Mouse (Mus musculus) midbrain, postnatal 0 days (tissue): ENCODE data around the gene Gdpd5. TPM values are rescaled to one million over a fixed set of nuclear protein-coding genes. Genes with fewer than 3 reads are reported as not detected.

ENCODE experiments used
- ATAC-seq: fragments of 200-750 bp; cut with Nextera tagmentation; 2 replicates; pipeline ENCODE4 v1.8.0; 2017; ENCODE audit warnings: moderate number of reproducible peaks, mild to moderate bottlenecking, moderate TSS enrichment, moderate library complexity; ENCODE audit not compliant: low FRiP score
- DNase-seq: peaks from one replicate; pipeline ENCODE4 v3.0.0-alpha.2; 2015; ENCODE audit warnings: low spot score
- H3K27ac ChIP-seq: fragments of 300-500 bp; sonication (generic); 2 replicates; pipeline ENCODE4 v1.5.1; 2014; ENCODE audit warnings: low read depth, mild to moderate bottlenecking, low read length, mixed read lengths
- H3K27me3 ChIP-seq: fragments of 300-500 bp; sonication (generic); 2 replicates; pipeline ENCODE4 v1.6.1; 2014; ENCODE audit warnings: low read length, control low read depth, mixed read lengths; ENCODE audit not compliant: insufficient read depth
- H3K36me3 ChIP-seq: fragments of 300-500 bp; sonication (generic); 2 replicates; pipeline ENCODE4 v1.6.1; 2014; ENCODE audit warnings: low read length, control low read depth, mixed read lengths; ENCODE audit not compliant: insufficient read depth
- H3K4me1 ChIP-seq: fragments of 300-500 bp; sonication (generic); 2 replicates; pipeline ENCODE4 v1.6.1; 2014; ENCODE audit warnings: mild to moderate bottlenecking, control low read depth, antibody characterized with exemption, low read length, mixed read lengths; ENCODE audit not compliant: insufficient read depth
- H3K4me2 ChIP-seq: fragments of 300-500 bp; sonication (generic); 2 replicates; pipeline ENCODE4 v1.6.1; 2014; ENCODE audit warnings: low read depth, mild to moderate bottlenecking, low read length, mixed read lengths; ENCODE audit not compliant: poor library complexity, severe bottlenecking
- H3K4me3 ChIP-seq: fragments of 300-500 bp; sonication (generic); 2 replicates; pipeline ENCODE4 v1.5.1; 2014; ENCODE audit warnings: low read depth, mild to moderate bottlenecking, low read length, moderate library complexity
- H3K9ac ChIP-seq: fragments of 300-500 bp; sonication (generic); replicated peaks from 2 replicates; pipeline ENCODE4 v1.6.1; 2014; ENCODE audit warnings: mild to moderate bottlenecking, low read length, moderate library complexity, mixed read lengths; ENCODE audit not compliant: poor library complexity, severe bottlenecking
- H3K9me3 ChIP-seq: fragments of 300-500 bp; sonication (generic); 2 replicates; pipeline ENCODE4 v1.6.1; 2016; ENCODE audit warnings: low read length, control low read depth
- CTCF ChIP-seq: IDR thresholded peaks from 2 replicates; pipeline ENCODE4 v1.5.1; 2016; ENCODE audit warnings: antibody characterized with exemption, mild to moderate bottlenecking
- WGBS: fragments of 180-500 bp; shearing (Covaris S2); extraction: QIAGEN DNeasy Blood & Tissue Kit; methylation state at CpG from one replicate; pipeline ENCODE4 v1.1.7; 2014; 5-methylcytosine and 5-hydroxymethylcytosine counted together
- polyA plus RNA-seq: library from polyadenylated mRNA; unstranded; fragments of >200 nt; fragmentation: Nextera tagmentation; extraction: Ambion mirVana; gene quantifications from 2 replicates; pipeline ENCODE4 v1.2.1, GENCODE M21; 2015
- total RNA-seq: library from RNA; depleted of rRNA; stranded (reverse); fragments of >200 nt; gene quantifications from 2 replicates; pipeline ENCODE4 v1.2.3, GENCODE M21; 2014

The Gdpd5 gene
- total and polyA plus RNA-seq, 2 experiments from 2014 or later: 25.9 to 44.6 TPM

- no peaks in the 10 kb centered on the region for H3K9me3 ChIP-seq
- H3K27ac ChIP-seq: peak overlapping the region; percentile 13; the same call in 1 of the 2 replicates
- H3K9ac ChIP-seq: no peak overlapping the region
- DNase-seq: no peak
- peak overlapping the region; percentile 58 for H3K4me3 ChIP-seq
- peak; percentile 22; the same call in 1 of the 2 replicates for ATAC-seq
- H3K4me2 ChIP-seq: peak overlapping the region; percentile 29
- H3K36me3 ChIP-seq: peaks cover 31% of the 10 kb centered on the region
- TF ChIP-seq CTCF: no peak
- peaks cover 7% of the 10 kb centered on the region for H3K4me1 ChIP-seq
- WGBS: 44% methylated on average over 8 of the region's 8 CpGs
- no peaks in the 10 kb centered on the region; the same call in 1 of the 2 replicates for H3K27me3 ChIP-seq
These were observed 102.7 kb downstream of the Gdpd5 start for GRCm38 (mm10) chr7:99483924-99484319.

DNA sequence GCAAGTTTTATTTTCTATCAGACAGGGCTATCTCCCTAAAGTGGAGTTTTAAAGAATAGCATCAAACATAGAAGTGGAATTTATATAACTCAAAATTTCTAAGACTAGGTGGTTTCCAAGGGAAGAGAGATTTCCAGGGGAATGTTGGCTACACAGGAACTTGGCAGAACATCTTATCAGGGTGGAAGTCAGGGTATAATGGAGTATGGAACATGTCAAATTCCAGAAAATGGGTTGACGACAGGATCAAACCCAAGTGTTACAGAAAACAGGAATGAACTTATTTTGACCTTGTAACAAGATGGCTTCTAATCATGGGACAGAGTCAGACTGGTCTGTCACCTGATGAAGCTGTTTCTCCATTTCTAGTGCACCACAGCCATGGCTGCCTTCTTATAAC lies 103.5 kb downstream of the Gdpd5 start:
- 75% methylated on average over 1 of the region's 1 CpGs for WGBS
- H3K4me3 ChIP-seq: no peak overlapping the region
- H3K27me3 ChIP-seq: no peaks in the 10 kb centered on the region; the same call in 1 of the 2 replicates
- no peak overlapping the region for H3K27ac ChIP-seq
- no peak for TF ChIP-seq CTCF
- peaks cover 23% of the 10 kb centered on the region; the same call in 1 of the 2 replicates for H3K36me3 ChIP-seq
- ATAC-seq: no peak
- H3K9ac ChIP-seq: no peak overlapping the region
- H3K4me2 ChIP-seq: no peak overlapping the region
- H3K4me1 ChIP-seq: peaks cover 7% of the 10 kb centered on the region
- no peak for DNase-seq
- H3K9me3 ChIP-seq: no peaks in the 10 kb centered on the region

- Histone ChIP-seq H3K27ac (no peak overlapping the region), H3K4me2 (no peak overlapping the region), H3K9ac (no peak overlapping the region), H3K9me3 (no peaks in the 10 kb centered on the region), H3K4me3 (no peak overlapping the region), H3K4me1 (no peaks in the 10 kb centered on the region), H3K27me3 (no peaks in the 10 kb centered on the region; the same call in 1 of the 2 replicates), H3K36me3 (no peaks in the 10 kb centered on the region)
- TF ChIP-seq CTCF: no peak
- DNase-seq (no peak), ATAC-seq (no peak)
- 65% methylated on average over 5 of the region's 5 CpGs for WGBS
These were observed 108.5 kb downstream of the Gdpd5 start for GRCm38 (mm10) chr7:99489708-99490107.

- H3K27me3 ChIP-seq: no peaks in the 10 kb centered on the region
- H3K27ac ChIP-seq: no peak overlapping the region
- H3K4me3 ChIP-seq: no peak overlapping the region
- WGBS: 48% methylated on average over 1 of the region's 1 CpGs
- H3K4me1 ChIP-seq: no peaks in the 10 kb centered on the region
- H3K9ac ChIP-seq: no peak overlapping the region
- H3K9me3 ChIP-seq: no peaks in the 10 kb centered on the region
- DNase-seq (peak; percentile 57), ATAC-seq (no peak)
- no peaks in the 10 kb centered on the region for H3K36me3 ChIP-seq
- TF ChIP-seq CTCF: no peak
- H3K4me2 ChIP-seq: no peak overlapping the region
These were observed 117.9 kb downstream of the Gdpd5 start for GRCm38 (mm10) chr7:99499128-99499527.

GRCm38 (mm10) chr7:99500201-99500600 lies 119.0 kb downstream of the Gdpd5 start:
- no peak overlapping the region for H3K9ac ChIP-seq
- no peaks in the 10 kb centered on the region for H3K9me3 ChIP-seq
- no peak overlapping the region for H3K27ac ChIP-seq
- no peak overlapping the region for H3K4me2 ChIP-seq
- TF ChIP-seq CTCF: peak; percentile 96
- DNase-seq (peak; percentile 91), ATAC-seq (peak; percentile 70)
- no peaks in the 10 kb centered on the region for H3K4me1 ChIP-seq
- no peaks in the 10 kb centered on the region for H3K27me3 ChIP-seq
- no peaks in the 10 kb centered on the region for H3K36me3 ChIP-seq
- no peak overlapping the region for H3K4me3 ChIP-seq
- WGBS: 5% methylated on average over 8 of the region's 8 CpGs

- H3K27ac ChIP-seq: no peak overlapping the region
- no peak for ATAC-seq
- no peak for DNase-seq
- no peaks in the 10 kb centered on the region for H3K4me1 ChIP-seq
- no peak for TF ChIP-seq CTCF
- no peak overlapping the region for H3K4me3 ChIP-seq
- no peak overlapping the region for H3K9ac ChIP-seq
- H3K36me3 ChIP-seq: no peaks in the 10 kb centered on the region
- H3K27me3 ChIP-seq: no peaks in the 10 kb centered on the region
- WGBS: 38% methylated on average over 5 of the region's 5 CpGs
- no peak overlapping the region for H3K4me2 ChIP-seq
- no peaks in the 10 kb centered on the region for H3K9me3 ChIP-seq
These were observed 119.4 kb downstream of the Gdpd5 start for GRCm38 (mm10) chr7:99500655-99501054.
